Mouse (Mus musculus) MEL (cell line): ENCODE data around the gene Kpna2. TPM values are rescaled to one million over a fixed set of nuclear protein-coding genes. Genes with fewer than 3 reads are reported as not detected.

ENCODE experiments used
- DNase-seq: peaks from one replicate; pipeline ENCODE4 v3.0.0; 2011; ENCODE audit warnings: low read depth, low spot score
- H3K27ac ChIP-seq: 2 replicates; pipeline ENCODE4 v1.5.1; 2012; ENCODE audit warnings: low read depth, mild to moderate bottlenecking, control low read depth, low read length, moderate library complexity; ENCODE audit not compliant: control insufficient read depth
- H3K27me3 ChIP-seq, 2 experiments: fragments of 150-350 bp in 1 of 2; sonication (generic) in 1 of 2; 2 replicates each; pipeline ENCODE4 v1.6.1; 2012; ENCODE audit warnings: low read length in 2 of 2, mild to moderate bottlenecking in 2 of 2, improper control_type of control experiment in 1 of 2, moderate library complexity in 1 of 2; ENCODE audit not compliant: insufficient read depth in 2 of 2, control insufficient read depth in 1 of 2
- H3K36me3 ChIP-seq, 2 experiments: 2 replicates each; pipeline ENCODE4 v1.6.1; 2012 to 2014; ENCODE audit warnings: low read length in 2 of 2, improper control_type of control experiment in 1 of 2, inconsistent platforms in 1 of 2, mild to moderate bottlenecking in 1 of 2; ENCODE audit not compliant: insufficient read depth in 2 of 2, control insufficient read depth in 1 of 2
- H3K4me1 ChIP-seq, 2 experiments: fragments of 150-350 bp in 1 of 2; sonication (generic) in 1 of 2; 2 replicates each; pipeline ENCODE4 v1.6.1; 2012; ENCODE audit warnings: low read length in 2 of 2, improper control_type of control experiment in 1 of 2, mild to moderate bottlenecking in 1 of 2; ENCODE audit not compliant: insufficient read depth in 2 of 2, control insufficient read depth in 1 of 2
- H3K4me3 ChIP-seq, 2 experiments: fragments of 150-350 bp in 1 of 2; sonication (generic) in 1 of 2; 2 replicates each; pipeline ENCODE4 v1.5.1; 2012; ENCODE audit warnings: low read depth in 2 of 2, low read length in 2 of 2, mild to moderate bottlenecking in 2 of 2, moderate library complexity in 2 of 2, control low read depth in 1 of 2, improper control_type of control experiment in 1 of 2; ENCODE audit not compliant: control insufficient read depth in 1 of 2, insufficient read depth in 1 of 2
- H3K79me2 ChIP-seq: 2 replicates; pipeline ENCODE4 v1.6.1; 2012; ENCODE audit warnings: mild to moderate bottlenecking, low read length, moderate library complexity; ENCODE audit not compliant: control insufficient read depth, poor library complexity, insufficient read depth
- H3K9ac ChIP-seq: 2 replicates; pipeline ENCODE4 v1.6.1; 2012; ENCODE audit warnings: low read depth, mild to moderate bottlenecking, control low read depth, low read length, moderate library complexity; ENCODE audit not compliant: control insufficient read depth, poor library complexity, severe bottlenecking
- H3K9me3 ChIP-seq: fragments of 150-350 bp; sonication (generic); replicated peaks from 2 replicates; pipeline ENCODE4 v1.6.1; 2012; ENCODE audit warnings: mild to moderate bottlenecking, low read length, improper control_type of control experiment, moderate library complexity; ENCODE audit not compliant: insufficient read depth
- CHD2 ChIP-seq: IDR thresholded peaks from 2 replicates; pipeline ENCODE4 v1.6.1; 2011; ENCODE audit warnings: low read length, improper control_type of control experiment
- E2F4 ChIP-seq: IDR thresholded peaks from 2 replicates; pipeline ENCODE4 v1.6.1; 2011; ENCODE audit warnings: low read depth, low read length, improper control_type of control experiment, borderline replicate concordance
- ELF1 ChIP-seq: IDR thresholded peaks from 2 replicates; pipeline ENCODE4 v1.6.1; 2014; ENCODE audit warnings: low read depth, mild to moderate bottlenecking, inconsistent platforms, low read length, improper control_type of control experiment, moderate library complexity
- ETS1 ChIP-seq: IDR thresholded peaks from 2 replicates; pipeline ENCODE4 v1.6.1; 2012; ENCODE audit warnings: low read depth, mild to moderate bottlenecking, inconsistent platforms, low read length, improper control_type of control experiment, moderate library complexity
- JUND ChIP-seq: IDR thresholded peaks from 2 replicates; pipeline ENCODE4 v1.6.1; 2011; ENCODE audit warnings: low read depth, mild to moderate bottlenecking, improper control_type of control experiment, low read length
- KAT2A ChIP-seq: conservative IDR thresholded peaks from 2 replicates; pipeline ENCODE4 v1.6.1; 2012; ENCODE audit warnings: low read depth, low read length, improper control_type of control experiment, inconsistent platforms
- MAFK ChIP-seq: IDR thresholded peaks from 2 replicates; pipeline ENCODE4 v1.6.1; 2011; ENCODE audit warnings: low read depth, mild to moderate bottlenecking, low read length, improper control_type of control experiment, borderline replicate concordance
- MAZ ChIP-seq: IDR thresholded peaks from 2 replicates; pipeline ENCODE4 v1.6.1; 2012; ENCODE audit warnings: low read depth, mild to moderate bottlenecking, inconsistent platforms, low read length, improper control_type of control experiment
- MXI1 ChIP-seq: IDR thresholded peaks from 2 replicates; pipeline ENCODE4 v1.6.1; 2011; ENCODE audit warnings: mild to moderate bottlenecking, low read depth, low read length, improper control_type of control experiment
- MYB ChIP-seq: IDR thresholded peaks from 2 replicates; pipeline ENCODE4 v1.6.1; 2011; ENCODE audit warnings: mild to moderate bottlenecking, low read depth, low read length, improper control_type of control experiment
- NRF1 ChIP-seq: IDR thresholded peaks from 2 replicates; pipeline ENCODE4 v1.6.1; 2014; ENCODE audit warnings: low read depth, mild to moderate bottlenecking, inconsistent platforms, low read length, improper control_type of control experiment, moderate library complexity; ENCODE audit not compliant: poor library complexity, insufficient read depth, severe bottlenecking
- POLR2A ChIP-seq, 2 experiments: IDR thresholded peaks; 2 replicates each; pipeline ENCODE4 v1.6.1; 2011 to 2012; ENCODE audit warnings: low read length in 2 of 2, mild to moderate bottlenecking in 2 of 2, control low read depth in 1 of 2, improper control_type of control experiment in 1 of 2, low read depth in 1 of 2, moderate library complexity in 1 of 2; ENCODE audit not compliant: control insufficient read depth in 1 of 2, insufficient read depth in 1 of 2, poor library complexity in 1 of 2
- POLR2AphosphoS2 ChIP-seq: IDR thresholded peaks from 2 replicates; pipeline ENCODE4 v1.6.1; 2011; ENCODE audit warnings: low read length, improper control_type of control experiment
- RAD21 ChIP-seq: IDR thresholded peaks from 2 replicates; pipeline ENCODE4 v1.6.1; 2011; ENCODE audit warnings: mild to moderate bottlenecking, low read depth, low read length, improper control_type of control experiment
- RCOR1 ChIP-seq: IDR thresholded peaks from 2 replicates; pipeline ENCODE4 v1.6.1; 2012; ENCODE audit warnings: low read depth, mild to moderate bottlenecking, inconsistent platforms, low read length, improper control_type of control experiment
- TAL1 ChIP-seq: IDR thresholded peaks from 2 replicates; pipeline ENCODE4 v1.6.1; 2012; ENCODE audit warnings: mild to moderate bottlenecking, inconsistent platforms, low read length, moderate library complexity, mixed read lengths
- TBP ChIP-seq: IDR thresholded peaks from 2 replicates; pipeline ENCODE4 v1.8.0; 2011; ENCODE audit warnings: low read depth, low read length, improper control_type of control experiment
- UBTF ChIP-seq: IDR thresholded peaks from 2 replicates; pipeline ENCODE4 v1.6.1; 2012; ENCODE audit warnings: low read depth, mild to moderate bottlenecking, inconsistent platforms, low read length, improper control_type of control experiment, moderate library complexity, borderline replicate concordance; ENCODE audit not compliant: insufficient read depth
- ZC3H11A ChIP-seq: IDR thresholded peaks from 2 replicates; pipeline ENCODE4 v1.6.1; 2012; ENCODE audit warnings: low read depth, mild to moderate bottlenecking, inconsistent platforms, low read length, improper control_type of control experiment
- polyA plus RNA-seq, 2 experiments: library from polyadenylated mRNA; stranded (reverse) in 1 of 2; unstranded in 1 of 2; fragments of >175 nt in 1 of 2; fragments of >200 nt in 1 of 2; gene quantifications; 2 replicates each; pipeline versions ENCODE4 v1.2.1 to v1.2.4; 2012; ENCODE audit warnings: low replicate concordance in 2 of 2, low read depth in 1 of 2; ENCODE audit not compliant: insufficient read length in 2 of 2, insufficient read depth in 1 of 2, missing spikeins in 1 of 2
- total RNA-seq: library from RNA; depleted of rRNA; stranded (reverse); fragments of 300-350 nt; gene quantifications from 2 replicates; pipeline ENCODE4 v1.2.3, GENCODE M21; 2012

Gene Kpna2
- total and polyA plus RNA-seq, 3 experiments: 13.2 to 216 TPM; not detected in 1

DNA sequence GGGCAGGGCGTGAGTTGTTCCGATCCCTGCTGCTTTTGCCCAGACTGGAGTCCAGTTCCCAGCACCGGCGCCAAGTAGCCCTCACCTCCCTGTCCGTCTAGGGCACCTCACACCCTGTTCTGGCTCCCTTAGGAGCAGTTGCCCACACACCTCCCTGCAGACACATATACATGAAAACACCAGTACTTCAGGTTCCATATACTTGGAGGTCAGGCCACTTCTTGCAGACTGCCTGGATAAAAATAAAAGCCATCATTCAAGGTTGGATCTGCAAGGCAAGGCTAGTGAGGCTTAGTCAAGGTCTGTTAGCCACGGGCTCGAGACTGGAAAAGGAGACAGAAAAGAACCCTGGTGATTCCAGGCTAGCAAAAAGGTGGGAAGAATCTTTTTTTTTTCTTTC lies 32.3 kb upstream of the Kpna2 start:
- no peak overlapping the region for H3K4me3 ChIP-seq
- no peak for DNase-seq
- H3K79me2 ChIP-seq: peaks cover 2% of the 10 kb centered on the region; the same call in 1 of the 2 replicates
- no peak overlapping the region for H3K27ac ChIP-seq
- no peaks in the 10 kb centered on the region for H3K27me3 ChIP-seq
- H3K4me1 ChIP-seq: peaks cover 3 to 4% of the 10 kb centered on the region in 2 experiments
- no peak overlapping the region for H3K9ac ChIP-seq
- no peaks in the 10 kb centered on the region for H3K9me3 ChIP-seq
- H3K36me3 ChIP-seq: peaks cover 1 to 6% of the 10 kb centered on the region in 2 experiments; a peak in 2 of 4 replicates
- TF ChIP-seq TBP (no peak), ELF1 (no peak), RAD21 (no peak), MAZ (no peak), CHD2 (no peak), MXI1 (no peak), POLR2A (IDR thresholded peaks at IDR 0.05; ENCODE audit: control insufficient read depth in 1 of 2, insufficient read depth in 1 of 2, low read depth in 1 of 2, low read length in 2 of 2, poor library complexity in 1 of 2) (no peak)

DNA sequence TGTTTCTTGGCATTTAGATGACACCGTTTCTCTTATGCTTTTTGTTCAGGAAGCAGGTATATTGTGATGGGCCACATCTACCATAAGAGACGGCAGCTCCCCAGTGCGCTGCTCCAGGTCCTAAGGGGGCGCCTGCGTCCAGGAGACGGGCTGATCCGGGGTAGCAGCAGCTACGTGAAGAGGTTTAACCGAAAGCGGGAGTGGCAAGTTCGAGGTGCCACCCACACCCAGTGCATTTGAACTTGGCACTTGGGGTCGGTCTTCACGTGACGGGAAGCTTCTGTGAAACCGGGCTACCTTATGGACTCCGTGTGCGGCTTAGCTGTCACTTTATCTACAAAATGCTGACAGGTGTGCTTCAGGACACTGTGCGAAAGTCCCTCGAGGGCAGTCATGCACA lies 30.2 kb upstream of the Kpna2 start:
- peaks cover 2% of the 10 kb centered on the region; the same call in 1 of the 2 replicates for H3K79me2 ChIP-seq
- no peak for DNase-seq
- no peaks in the 10 kb centered on the region for H3K9me3 ChIP-seq
- H3K4me3 ChIP-seq: no peak overlapping the region
- no peaks in the 10 kb centered on the region for H3K27me3 ChIP-seq
- no peak for TF ChIP-seq NRF1
- TF ChIP-seq ZC3H11A: no peak
- TF ChIP-seq E2F4: no peak
- TF ChIP-seq MAFK: no peak
- TF ChIP-seq UBTF: no peak
- no peak for TF ChIP-seq MYB
- no peak for TF ChIP-seq POLR2AphosphoS2
- TF ChIP-seq JUND: no peak
- no peak for TF ChIP-seq POLR2A (IDR thresholded peaks at IDR 0.05; ENCODE audit: control insufficient read depth in 1 of 2, insufficient read depth in 1 of 2, low read depth in 1 of 2, low read length in 2 of 2, poor library complexity in 1 of 2)
- no peak for TF ChIP-seq RCOR1
- no peak for TF ChIP-seq KAT2A
- TF ChIP-seq ETS1: no peak
- TF ChIP-seq TAL1: no peak
- no peak for TF ChIP-seq MXI1
- no peak overlapping the region for H3K27ac ChIP-seq
- H3K36me3 ChIP-seq: peaks cover 0 to 12% of the 10 kb centered on the region in 2 experiments; a peak in 2 of 4 replicates
- H3K9ac ChIP-seq: no peak overlapping the region
- peaks cover 7 to 14% of the 10 kb centered on the region in 2 experiments for H3K4me1 ChIP-seq
